ENCODE assay signal across 28 mouse cellular contexts in the genomic region with DNA sequence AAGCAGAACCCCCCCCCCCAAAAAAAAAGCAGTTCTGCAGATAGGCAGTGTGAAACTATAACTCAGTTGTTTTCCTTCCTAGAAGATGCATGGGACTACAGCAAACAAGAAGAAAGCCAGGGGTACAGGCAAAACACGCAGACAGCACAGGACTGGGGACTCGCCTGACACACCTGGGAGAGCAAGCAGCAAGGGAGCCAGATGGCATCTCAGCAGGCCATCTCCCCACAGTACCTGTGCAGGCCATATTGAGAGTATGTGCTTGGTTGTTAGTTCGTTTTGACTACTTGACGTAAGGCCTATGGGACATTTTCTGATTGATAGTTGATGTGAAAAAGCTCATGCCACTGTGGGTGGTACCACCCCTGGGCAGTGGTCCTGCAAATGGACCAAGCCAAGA.
DNase-seq lines count a peak whose midpoint lies in the region; ATAC-seq lines count a peak whose summit lies in the region.
"Had no signal": no experiment of that assay in that cellular context is flagged by ENCODE, and none has a peak within 500 bp of the region (broad histone marks: within the 10 kb centered on the region; RNA-seq: fewer than 3 reads in every experiment).

No protein-coding gene starts in this region.

- no peak for ATAC-seq in limb, embryonic 12.5 days (ENCODE audit: insufficient number of reproducible peaks, insufficient read depth, low FRiP score, low TSS enrichment, low read depth)
- ATAC-seq: forebrain, embryonic 15.5 days; inflammation-experienced regulatory T-cells, adult 6 months; midbrain, embryonic 13.5 days had no signal

- peak overlapping the region; percentile 62; the same call in 1 of the 2 replicates for H3K27ac ChIP-seq in limb, embryonic 12.5 days
- no peak overlapping the region for H3K27ac ChIP-seq in embryonic facial prominence, embryonic 10.5 days (replicated peaks)
- H3K27ac ChIP-seq: forebrain, embryonic 10.5 days; forebrain, embryonic 15.5 days; hindbrain, embryonic 15.5 days; layer of hippocampus, adult 2 months; left cerebral cortex, adult 2 months; liver, embryonic 14.5 days; macrophage had no signal

- peak; percentile 55 for DNase-seq in brain, adult 2 months (ENCODE audit: low read depth, low spot score)
- DNase-seq in cerebellum, adult 18-20 months: peak; percentile 69 to 70
- DNase-seq in cerebellum, postnatal 14 days: peak; percentile 44 to 68
- no peak for DNase-seq in right cerebral cortex, adult 2 months (ENCODE audit: low spot score in 2 of 2)
- DNase-seq in embryonic facial prominence, embryonic 10.5 days (ENCODE audit: low spot score): no peak
- DNase-seq: adrenal gland, adult 2 months; B cell, adult 2 months; gastrocnemius, postnatal 36 days; heart, adult 18-20 months; heart, postnatal 4 days; kidney, adult 18-20 months; kidney, postnatal 36 days; liver; lung, adult 2 months; lung, postnatal 10 days; right cerebral cortex, postnatal 4 days had no signal

- H3K36me3 ChIP-seq in limb, embryonic 12.5 days: no peaks in the 10 kb centered on the region
- no peaks in the 10 kb centered on the region for H3K36me3 ChIP-seq in embryonic facial prominence, embryonic 10.5 days (replicated peaks)
- H3K36me3 ChIP-seq: embryonic facial prominence, embryonic 13.5 days; forebrain, embryonic 10.5 days; forebrain, embryonic 15.5 days; hindbrain, embryonic 15.5 days; midbrain, embryonic 13.5 days had no signal

- H3K4me2 ChIP-seq in limb, embryonic 12.5 days: no peak overlapping the region
- H3K4me2 ChIP-seq: forebrain, embryonic 15.5 days; heart, embryonic 11.5 days; hindbrain, embryonic 15.5 days; midbrain, embryonic 13.5 days had no signal

- WGBS in limb, embryonic 12.5 days: 82% methylated on average over 4 of the region's 4 CpGs
- 93% methylated on average over 4 of the region's 4 CpGs for WGBS in embryonic facial prominence, embryonic 10.5 days

- no peak overlapping the region for H3K4me3 ChIP-seq in limb, embryonic 12.5 days (replicated peaks)
- H3K4me3 ChIP-seq in embryonic facial prominence, embryonic 10.5 days: no peak overlapping the region
- H3K4me3 ChIP-seq: embryonic facial prominence, embryonic 13.5 days; forebrain, embryonic 10.5 days; forebrain, embryonic 15.5 days; hindbrain, embryonic 15.5 days; layer of hippocampus, adult 2 months; left cerebral cortex, adult 2 months; midbrain, embryonic 13.5 days had no signal

- no peaks in the 10 kb centered on the region for H3K9me3 ChIP-seq in limb, embryonic 12.5 days
- H3K9me3 ChIP-seq in embryonic facial prominence, embryonic 10.5 days: no peaks in the 10 kb centered on the region
- H3K9me3 ChIP-seq: embryonic facial prominence, embryonic 13.5 days; forebrain, embryonic 10.5 days; forebrain, embryonic 15.5 days; hindbrain, embryonic 15.5 days; midbrain, embryonic 13.5 days had no signal

- no peak overlapping the region for H3K9ac ChIP-seq in limb, embryonic 12.5 days (replicated peaks)
- H3K9ac ChIP-seq: embryonic facial prominence, embryonic 13.5 days; forebrain, embryonic 15.5 days; hindbrain, embryonic 15.5 days; liver, embryonic 14.5 days; midbrain, embryonic 13.5 days had no signal

- peaks cover 58% of the 10 kb centered on the region for H3K4me1 ChIP-seq in limb, embryonic 12.5 days (replicated peaks)
- H3K4me1 ChIP-seq in embryonic facial prominence, embryonic 10.5 days: peaks cover 32% of the 10 kb centered on the region

- H3K27me3 ChIP-seq in limb, embryonic 12.5 days: no peaks in the 10 kb centered on the region
- H3K27me3 ChIP-seq in embryonic facial prominence, embryonic 10.5 days (replicated peaks; ENCODE audit: low read depth, poor library complexity, severe bottlenecking): peaks cover 26% of the 10 kb centered on the region; the same call in 1 of the 2 replicates
- H3K27me3 ChIP-seq: embryonic facial prominence, embryonic 13.5 days; forebrain, embryonic 15.5 days; hindbrain, embryonic 15.5 days had no signal

Comparison
In these comparisons a context has a peak if more than half of its experiments do, and no peak if none do; other contexts are left out.
1. DNase-seq: peak in brain, adult 2 months (single experiment), cerebellum, adult 18-20 months (2 of 2) and cerebellum, postnatal 14 days (2 of 2); none in right cerebral cortex, adult 2 months (0 of 2) and embryonic facial prominence, embryonic 10.5 days (single experiment).